Mouse (Mus musculus) adrenal gland, postnatal 4 days (tissue): ENCODE measurements at regions not wholly inside any gene's neighbourhood (a gene's known extent, or its start where the extent isn't known, plus 50 kb on each side); places are given as distances from the start of the nearest gene placed in this dataset.

Experiments used
- DNase-seq, 2 experiments: peaks; one replicate each; pipeline ENCODE4 v3.0.0; 2021 to 2022; ENCODE audit warnings: low spot score in 2 of 2, mixed read lengths in 2 of 2

GRCm38 (mm10) chr4:88948027-88948859 is 68.2 kb upstream of the Ifne start:
- no peak for DNase-seq

GRCm38 (mm10) chr4:88941955-88942354 is 62.0 kb upstream of the Ifne start:
- no peak for DNase-seq

GRCm38 (mm10) chr4:88940670-88941069 is 60.7 kb upstream of the Ifne start:
- DNase-seq: no peak

GRCm38 (mm10) chr4:88939397-88939796 is 59.4 kb upstream of the Ifne start:
- DNase-seq: no peak

DNA sequence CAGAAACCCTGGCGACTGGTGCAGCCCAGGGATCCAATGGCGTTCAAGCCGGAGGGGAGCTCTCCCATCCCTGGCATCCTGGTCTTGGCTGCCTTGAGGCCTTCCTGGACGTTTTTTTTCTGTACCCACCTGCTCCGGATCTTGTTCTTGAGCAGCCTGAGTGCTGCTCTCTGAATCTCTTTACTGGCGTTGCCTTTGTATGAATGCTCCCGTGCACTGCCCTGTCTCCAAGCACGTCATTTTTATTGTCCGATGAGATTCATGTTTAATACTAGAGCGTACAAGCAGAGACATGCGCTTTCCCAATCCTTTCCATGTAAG is 58.7 kb upstream of the Ifne start:
- DNase-seq: no peak

DNA sequence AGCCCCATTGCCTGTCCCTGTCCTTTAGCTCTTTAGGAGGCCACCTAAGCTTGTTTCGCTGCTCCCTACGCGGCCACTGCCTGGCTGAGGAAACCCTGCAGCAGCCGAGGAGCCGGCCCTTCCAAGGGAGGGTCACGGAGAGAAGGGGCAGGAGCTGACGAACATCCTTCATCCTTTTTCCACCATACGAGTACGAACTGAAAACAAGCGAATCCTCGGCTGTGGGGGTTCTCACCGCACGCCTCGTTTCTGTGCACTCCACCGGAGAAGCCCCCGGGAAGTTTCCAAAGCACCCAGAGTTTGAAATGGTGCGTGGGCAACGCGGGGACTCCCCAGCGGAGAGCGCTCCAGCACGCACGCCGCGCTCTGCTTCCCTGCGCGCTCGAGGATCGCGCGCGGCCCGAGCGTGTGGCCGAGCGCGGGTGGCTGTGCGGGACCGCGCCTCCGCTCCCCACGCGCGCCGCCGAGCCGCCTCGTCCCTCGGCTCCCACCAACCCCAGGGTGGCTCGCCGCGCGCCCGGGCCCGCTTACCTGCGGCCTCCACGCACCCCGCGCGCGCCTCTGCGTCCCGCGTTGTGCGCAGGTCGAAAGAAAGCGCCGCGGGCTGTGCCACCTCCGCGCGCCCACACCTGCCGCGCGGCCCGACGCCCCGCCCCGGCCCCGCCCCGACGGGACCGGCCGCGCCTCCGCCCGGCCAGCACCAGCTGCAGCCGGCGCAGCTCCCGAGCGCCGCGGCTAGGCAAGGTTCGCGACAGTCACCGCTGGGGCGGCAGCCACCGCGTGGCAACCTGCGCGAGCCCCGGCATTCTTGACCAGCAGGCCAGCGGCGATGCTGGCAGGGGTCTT is 58.1 kb upstream of the Ifne start:
- peak in 1 of 2 experiments; percentile 11 for DNase-seq

GRCm38 (mm10) chr4:88936976-88937375 is 57.0 kb upstream of the Ifne start:
- DNase-seq: no peak

DNA sequence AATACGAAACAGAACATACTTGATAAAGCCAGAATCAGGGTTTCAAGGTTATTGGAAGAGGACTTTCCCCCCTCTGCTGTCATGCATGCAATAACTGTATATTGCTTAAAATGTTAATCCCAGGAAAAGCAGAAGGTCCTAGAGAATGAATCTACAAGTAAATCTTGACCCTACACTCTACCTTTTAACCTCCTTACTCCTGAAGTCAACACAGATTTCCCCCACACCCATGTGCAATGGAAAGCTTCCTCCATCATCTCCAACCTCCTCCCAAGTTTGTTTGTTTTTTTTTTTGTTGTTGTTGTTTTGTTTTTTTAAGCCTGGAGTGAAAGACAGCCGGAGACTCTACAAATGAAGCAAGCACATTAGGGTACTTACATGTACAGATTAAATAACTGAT is 55.9 kb upstream of the Ifne start:
- DNase-seq: no peak

- no peak for DNase-seq
These were observed 55.3 kb upstream of the Ifne start for GRCm38 (mm10) chr4:88935316-88935715.

- no peak for DNase-seq
These were observed 54.4 kb upstream of the Ifne start for GRCm38 (mm10) chr4:88934266-88935025.

DNA sequence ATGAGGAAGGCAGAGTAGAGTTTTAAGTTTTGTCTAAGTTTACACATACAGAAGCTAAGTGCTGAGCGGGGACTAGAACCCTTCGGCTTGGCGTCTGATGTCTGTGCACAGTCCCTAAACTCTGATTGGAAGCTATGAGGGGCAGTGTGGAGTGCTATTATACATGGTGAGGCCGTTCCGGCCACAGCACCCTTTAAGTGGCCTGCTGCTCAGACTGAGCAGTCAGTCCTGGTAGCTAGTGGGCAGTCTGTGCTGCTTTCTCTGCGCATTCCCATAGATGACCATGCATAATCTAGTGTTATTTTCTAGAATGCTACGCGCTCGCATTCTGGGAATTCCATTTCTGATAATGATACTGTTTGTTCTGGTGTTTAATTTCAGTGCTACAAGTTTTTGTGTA is 51.2 kb upstream of the Ifne start:
- DNase-seq: no peak
